Mouse (Mus musculus): ENCODE results near the gene Terf2. TPM values are rescaled to one million over a fixed set of nuclear protein-coding genes. Genes with fewer than 3 reads are reported as not detected.

Gene Terf2
- polyA plus RNA-seq, 1 experiment from 2014 or later: 18.2 TPM

DNA sequence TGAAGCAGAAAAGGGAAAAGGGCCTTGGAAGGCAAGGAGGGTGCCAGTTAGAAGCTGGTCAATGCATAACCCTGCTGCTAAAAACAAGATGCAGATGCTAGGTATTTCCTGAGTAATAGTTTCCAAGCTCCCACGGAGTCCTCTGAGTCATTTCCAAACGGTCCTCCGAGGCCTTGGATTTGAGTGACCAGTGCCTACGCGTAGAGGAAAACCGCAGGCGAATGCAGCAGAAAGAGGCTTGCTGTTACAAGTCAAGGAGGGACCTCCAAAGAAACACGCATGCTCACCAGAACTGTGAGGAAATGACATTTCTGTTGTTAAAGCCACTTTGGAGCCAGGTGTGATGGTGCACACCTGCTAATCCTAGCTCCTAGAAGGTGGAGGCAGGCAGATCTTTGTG, 72.9 kb downstream of the Terf2 start:
- 94% methylated on average over 8 of the region's 8 CpGs for WGBS
- no peak overlapping the region for H3K4me3 ChIP-seq (replicated peaks)

More for the DNA sequence above, 72.9 kb downstream of the Terf2 start:
- ATAC-seq (replicated peaks; ENCODE audit: low FRiP score): no peak
- H3K27ac ChIP-seq: no peak overlapping the region
- no peak overlapping the region for H3K4me2 ChIP-seq
- no peaks in the 10 kb centered on the region for H3K36me3 ChIP-seq
- H3K9me3 ChIP-seq (replicated peaks): no peaks in the 10 kb centered on the region
- no peak overlapping the region for H3K9ac ChIP-seq
- H3K4me1 ChIP-seq: no peaks in the 10 kb centered on the region
- H3K27me3 ChIP-seq: no peaks in the 10 kb centered on the region

Small RNA genes within 50 kb of the gene (microRNA-seq; reads per million reads assigned to microRNA genes)
- 0.74 reads per million for gene Mir7075

Other genes with a start within 250 kb of the Terf2 start
- 1.2 and 1.5 TPM in 2 replicates for gene Has3, start 226.3 kb downstream of the Terf2 start, polyA plus RNA-seq (2015; fragmentation: Nextera tagmentation; extraction: Ambion mirVana)
- gene Utp4, start 202.9 kb downstream of the Terf2 start, polyA plus RNA-seq (2015; fragmentation: Nextera tagmentation; extraction: Ambion mirVana): 85.8 and 86.4 TPM in 2 replicates
- gene Sntb2, start 160.8 kb downstream of the Terf2 start, polyA plus RNA-seq (2015; fragmentation: Nextera tagmentation; extraction: Ambion mirVana): 15.6 and 16.4 TPM in 2 replicates
- gene Vps4a, start 65.3 kb downstream of the Terf2 start, polyA plus RNA-seq (2015; fragmentation: Nextera tagmentation; extraction: Ambion mirVana): 65.9 and 70.0 TPM in 2 replicates
- gene Pdf, start 47.9 kb downstream of the Terf2 start, polyA plus RNA-seq (2015; fragmentation: Nextera tagmentation; extraction: Ambion mirVana): 57.8 and 60.5 TPM in 2 replicates
- 38.2 and 40.1 TPM in 2 replicates for gene Cog8, start 39.9 kb downstream of the Terf2 start, polyA plus RNA-seq (2015; fragmentation: Nextera tagmentation; extraction: Ambion mirVana)
- 92.7 and 97.7 TPM in 2 replicates for gene Nip7, start 39.7 kb downstream of the Terf2 start, polyA plus RNA-seq (2015; fragmentation: Nextera tagmentation; extraction: Ambion mirVana)
- gene Tmed6, start 30.9 kb downstream of the Terf2 start, polyA plus RNA-seq (2015; fragmentation: Nextera tagmentation; extraction: Ambion mirVana): 23.2 and 23.8 TPM in 2 replicates
- gene Cyb5b, start 54.1 kb upstream of the Terf2 start, polyA plus RNA-seq (2015; fragmentation: Nextera tagmentation; extraction: Ambion mirVana): 131 and 133 TPM in 2 replicates
- 27.2 and 29.3 TPM in 2 replicates for gene Nfat5, start 196.9 kb upstream of the Terf2 start, polyA plus RNA-seq (2015; fragmentation: Nextera tagmentation; extraction: Ambion mirVana)